Mouse (Mus musculus): ENCODE measurements at regions not wholly inside any gene's neighbourhood (a gene's known extent, or its start where the extent isn't known, plus 50 kb on each side); places are given as distances from the start of the nearest gene placed in this dataset.

DNA sequence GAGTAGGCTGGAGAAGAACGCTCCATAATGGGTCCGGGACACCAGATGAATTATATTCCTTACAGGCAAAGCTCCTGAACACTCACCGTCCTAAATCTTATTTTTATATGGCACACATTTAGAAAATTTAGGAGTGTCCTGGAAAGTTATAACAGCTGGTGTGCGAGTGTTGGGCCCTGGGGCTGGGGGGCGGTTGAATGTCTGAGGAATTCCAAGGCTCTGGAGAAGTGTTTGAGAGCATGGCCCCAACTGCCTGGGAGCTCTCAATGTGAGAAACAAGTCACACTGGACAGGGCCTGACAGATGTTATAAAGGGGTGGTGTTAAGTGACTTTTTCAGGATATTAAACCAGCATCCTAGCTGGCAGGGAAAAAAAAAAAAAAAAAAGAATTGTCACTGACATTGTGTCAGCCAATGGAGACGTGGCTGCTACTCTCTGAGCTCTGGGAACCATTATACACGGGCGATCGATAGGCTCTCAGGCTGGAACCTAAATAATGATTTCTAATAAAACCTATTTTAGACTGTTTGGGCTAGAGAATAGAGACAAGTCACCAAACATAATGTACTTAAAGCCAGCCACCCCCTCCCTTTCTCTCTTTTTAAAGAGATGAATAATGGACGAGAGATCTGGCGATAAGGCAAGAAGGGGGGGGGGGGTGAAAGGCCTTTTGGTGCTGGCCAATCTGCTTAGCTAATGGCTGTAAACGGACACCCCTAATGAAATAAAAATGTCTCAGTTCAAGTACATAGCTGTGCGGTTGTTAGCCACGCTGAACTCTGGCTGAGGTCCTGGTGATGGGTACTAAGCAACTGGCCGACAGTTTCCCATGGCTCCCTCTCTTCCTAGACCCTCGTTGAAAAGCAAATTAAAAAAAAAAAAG, 98.6 kb upstream of the Eya4 start:
- no peak overlapping the region; the same call in 1 of the 2 replicates for H3K9ac ChIP-seq
- ATAC-seq (ENCODE audit: low FRiP score) = peak; percentile 71; the same call in 1 of the 2 replicates

DNA sequence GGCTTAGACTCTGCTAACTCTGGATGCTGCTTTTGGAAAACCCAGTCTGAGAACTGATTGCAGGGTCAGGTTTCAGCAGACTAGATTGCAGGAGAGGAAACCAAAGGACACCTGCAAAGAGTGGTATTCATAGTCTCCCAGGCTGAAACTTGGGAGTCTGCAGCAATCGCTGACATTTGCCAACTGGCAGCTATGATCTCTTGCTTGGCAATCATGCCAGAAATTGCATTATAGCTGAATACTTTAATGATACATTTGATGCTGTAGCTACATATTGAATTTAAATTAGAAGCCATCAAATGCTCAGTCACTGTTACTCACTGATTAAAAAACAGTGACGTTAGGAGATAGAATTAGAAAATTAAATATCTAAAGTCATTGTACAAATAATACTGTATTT, 79.8 kb upstream of the Eya4 start:
- Histone ChIP-seq H3K27me3 (no peaks in the 10 kb centered on the region), H3K4me3 (no peak overlapping the region), H3K4me2 (no peak overlapping the region), H3K36me3 (no peaks in the 10 kb centered on the region), H3K27ac (no peak overlapping the region), H3K4me1 (replicated peaks) (no peaks in the 10 kb centered on the region), H3K9ac (no peak overlapping the region), H3K9me3 (no peaks in the 10 kb centered on the region)
- 68% methylated on average over 2 of the region's 2 CpGs for WGBS
- ATAC-seq (ENCODE audit: low FRiP score) = no peak

More for the DNA sequence above, 98.6 kb upstream of the Eya4 start:
- peaks cover 14% of the 10 kb centered on the region for H3K4me1 ChIP-seq (replicated peaks)
- 38% methylated on average over 16 of the region's 16 CpGs for WGBS
- no peaks in the 10 kb centered on the region for H3K27me3 ChIP-seq
- peak overlapping the region; percentile 42 for H3K4me2 ChIP-seq
- H3K36me3 ChIP-seq = no peaks in the 10 kb centered on the region
- peak overlapping the region; percentile 15 for H3K4me3 ChIP-seq
- no peak overlapping the region for H3K27ac ChIP-seq
- no peaks in the 10 kb centered on the region for H3K9me3 ChIP-seq

DNA sequence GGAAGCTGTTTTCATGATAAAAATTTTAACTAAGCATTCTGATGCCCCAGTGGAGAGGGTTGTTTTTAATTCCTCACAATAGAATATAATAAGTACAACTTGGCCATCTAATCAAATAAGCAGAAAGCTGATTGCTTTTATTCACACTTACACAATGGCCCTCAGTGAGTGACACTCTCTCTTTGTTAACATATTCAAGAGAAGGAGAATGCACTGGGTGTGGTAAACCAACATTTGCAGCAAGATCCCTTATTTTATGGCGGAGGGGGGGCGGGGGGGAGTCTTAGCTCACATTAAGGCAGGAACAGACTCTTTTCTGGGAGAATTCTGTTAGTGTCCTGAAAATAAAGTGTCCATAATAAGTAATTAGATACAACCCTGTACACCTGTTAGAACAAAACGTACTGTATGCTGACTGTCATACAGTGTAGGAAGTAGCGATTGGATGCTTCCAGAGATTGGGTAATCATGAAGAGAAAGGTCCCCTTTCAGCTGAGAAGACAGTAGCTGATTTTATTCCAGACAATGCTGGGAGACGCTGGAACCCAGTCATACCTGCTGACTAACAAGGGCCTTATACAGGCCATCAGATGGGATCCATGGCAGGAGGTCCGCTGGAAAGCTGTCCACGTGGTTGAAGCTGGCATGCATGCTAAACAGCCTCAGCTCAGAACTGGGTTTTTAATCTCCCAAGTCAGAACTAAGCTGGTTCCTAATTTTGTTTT, 63.4 kb upstream of the Eya4 start:
- Histone ChIP-seq H3K4me1 (replicated peaks) (peaks cover 10% of the 10 kb centered on the region; the same call in 1 of the 2 replicates), H3K36me3 (no peaks in the 10 kb centered on the region), H3K27ac (no peak overlapping the region), H3K27me3 (no peaks in the 10 kb centered on the region), H3K4me3 (no peak overlapping the region), H3K9me3 (peaks cover 1% of the 10 kb centered on the region; the same call in 1 of the 2 replicates), H3K9ac (no peak overlapping the region), H3K4me2 (no peak overlapping the region)
- WGBS = 32% methylated on average over 7 of the region's 7 CpGs
- no peak; the same call in 1 of the 2 replicates for ATAC-seq (ENCODE audit: low FRiP score)

DNA sequence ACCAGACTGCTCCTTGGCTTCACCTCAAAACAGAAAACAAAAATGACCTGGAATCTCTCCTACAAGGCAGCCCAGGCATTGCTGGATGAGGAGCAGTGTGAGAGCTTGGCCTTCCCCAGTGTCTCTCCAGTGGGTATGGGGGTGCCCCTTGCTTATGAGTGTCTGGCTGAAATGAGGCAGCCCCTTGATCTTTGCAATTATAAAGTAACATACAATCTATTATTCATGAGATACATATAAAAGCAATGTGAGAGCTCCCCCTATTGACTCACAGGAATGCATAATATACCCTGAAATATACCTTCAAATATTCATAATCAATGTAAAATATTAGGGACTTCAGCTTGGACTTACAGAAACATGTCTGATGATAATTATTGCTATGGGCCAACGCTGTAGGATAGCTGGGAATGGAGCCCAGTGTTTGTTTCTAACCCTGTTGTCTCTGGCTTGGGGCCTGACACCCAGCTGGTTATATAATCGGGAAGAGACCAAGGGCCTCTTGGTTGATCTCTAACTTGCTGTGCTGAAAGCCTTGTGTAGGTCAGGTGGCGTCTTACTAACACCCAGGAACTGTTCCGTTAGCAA, 52.9 kb upstream of the Eya4 start:
- no peak overlapping the region for H3K27ac ChIP-seq
- no peak overlapping the region for H3K4me3 ChIP-seq
- WGBS = 54% methylated on average over 4 of the region's 4 CpGs
- 0 out of 2 replicates have a peak, but pooled peaks cover 3% of the 10 kb centered on the region for H3K4me1 ChIP-seq (replicated peaks)
- no peak; the same call in 1 of the 2 replicates for ATAC-seq (ENCODE audit: low FRiP score)
- H3K4me2 ChIP-seq = no peak overlapping the region
- H3K9ac ChIP-seq = no peak overlapping the region
- no peaks in the 10 kb centered on the region for H3K36me3 ChIP-seq
- peaks cover 11% of the 10 kb centered on the region; the same call in 1 of the 2 replicates for H3K9me3 ChIP-seq
- H3K27me3 ChIP-seq = no peaks in the 10 kb centered on the region
